Mouse (Mus musculus) ovary, postnatal 14 days (tissue): ENCODE data around the gene Clec4f.
"Not testable (repeated sequence)": the region's sequence is repeated elsewhere in the genome, so short reads cannot be mapped to it uniquely, and the experiment has no call there.

Experiments used
- DNase-seq: peaks from one replicate; pipeline ENCODE4 v3.0.0; 2022; ENCODE audit warnings: low spot score

Clec4f gene

DNA sequence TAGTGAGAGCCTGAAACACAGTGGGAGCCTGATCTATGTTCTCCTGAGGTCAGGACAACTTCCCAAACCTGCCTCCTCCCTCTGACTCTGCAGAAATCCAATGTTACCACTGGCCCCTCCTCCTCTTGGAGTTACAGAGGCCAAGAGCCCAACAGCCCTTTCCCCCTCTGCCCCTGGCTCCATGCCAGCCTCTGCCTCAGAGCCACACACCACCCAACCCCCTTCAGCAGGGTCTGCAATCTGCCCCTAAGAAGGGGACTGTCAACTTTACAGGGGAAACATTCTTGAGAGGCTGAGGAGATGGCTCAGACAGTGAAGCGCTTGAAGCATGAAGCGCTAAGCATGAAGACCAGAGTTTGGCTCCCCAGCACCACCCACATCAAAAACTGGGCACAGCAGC lies at the start of gene Clec4f:
Clec4f (minus strand) TSS at position 101 of the 400 bp plus-strand sequence.
- no peak for DNase-seq

GRCm38 (mm10) chr6:83704701-83705100 lies 48.7 kb upstream of the Clec4f start:
- no peak for DNase-seq

DNA sequence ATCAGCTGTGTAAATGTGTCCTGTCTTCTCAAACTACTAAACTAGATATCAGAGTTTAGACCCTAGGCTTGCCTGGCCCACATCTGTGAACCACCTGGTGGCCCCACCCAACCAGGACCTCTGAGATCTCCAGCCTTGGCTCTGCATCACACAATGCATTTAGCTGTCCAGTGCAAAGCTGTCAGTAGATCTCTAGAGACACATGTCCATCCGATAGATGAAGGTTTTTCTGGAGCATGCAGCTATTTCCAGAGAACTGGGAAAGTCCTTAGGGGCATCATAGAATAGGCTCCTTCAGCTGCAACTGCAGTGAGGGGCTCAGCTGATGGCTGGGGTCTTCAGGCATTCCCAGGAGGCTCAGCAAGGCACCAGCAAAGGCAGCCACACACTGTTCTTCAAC lies 48.3 kb upstream of the Clec4f start:
- DNase-seq, result no peak

DNA sequence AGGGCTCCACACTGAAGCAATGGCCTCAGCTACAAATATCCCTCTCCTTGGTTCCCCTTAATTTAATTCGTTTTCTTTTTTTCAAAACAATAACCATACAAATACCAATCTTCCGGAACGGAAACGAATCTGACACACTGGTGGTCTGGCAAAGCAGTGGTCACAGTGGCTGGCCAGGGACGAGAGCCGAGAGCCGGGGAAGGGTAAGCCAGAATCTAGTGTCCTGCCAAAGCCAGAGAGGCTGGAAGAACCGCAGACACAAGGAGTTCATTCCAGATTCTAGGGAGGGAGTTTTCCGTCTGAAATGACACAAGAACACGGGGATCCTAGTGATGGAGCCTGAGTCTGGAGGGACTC lies 47.7 kb upstream of the Clec4f start:
- no peak for DNase-seq

DNA sequence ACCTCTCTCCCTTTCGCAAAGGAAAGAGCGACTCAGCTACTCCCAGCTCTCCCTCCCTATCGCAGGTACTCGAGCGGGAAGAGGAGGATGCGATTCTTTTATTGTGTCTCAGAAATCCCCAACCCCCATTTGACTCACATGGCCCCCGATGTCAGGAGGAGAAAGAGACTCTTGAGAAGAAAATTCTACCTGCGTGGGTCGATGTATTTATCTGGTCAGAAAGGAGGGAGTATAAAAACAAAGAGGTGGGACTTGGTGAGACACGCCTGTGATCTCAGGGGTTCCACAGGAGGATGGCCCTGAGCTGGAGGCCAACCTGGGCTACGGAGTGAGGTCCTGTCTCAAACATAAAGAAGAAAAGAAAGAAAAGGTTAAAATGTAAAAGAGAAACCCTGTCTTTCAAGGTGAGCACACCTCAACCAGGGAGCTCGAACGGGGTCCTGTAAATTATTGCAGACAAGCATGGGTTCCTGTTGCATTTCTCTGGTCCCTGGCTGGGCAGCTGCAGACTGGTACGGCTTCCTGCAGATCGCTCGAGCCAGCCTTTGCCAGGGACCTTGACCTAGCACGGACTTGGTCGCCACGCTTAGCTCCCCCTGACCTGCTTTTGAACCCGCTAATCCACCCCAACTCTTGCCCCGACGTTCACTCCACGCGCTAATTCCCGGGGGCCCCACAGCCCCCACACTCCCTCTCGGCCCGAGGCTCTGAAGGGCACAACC lies 47.2 kb upstream of the Clec4f start:
- DNase-seq, result no peak

- DNase-seq, result no peak
These were observed 46.4 kb upstream of the Clec4f start for GRCm38 (mm10) chr6:83702146-83702999.

DNA sequence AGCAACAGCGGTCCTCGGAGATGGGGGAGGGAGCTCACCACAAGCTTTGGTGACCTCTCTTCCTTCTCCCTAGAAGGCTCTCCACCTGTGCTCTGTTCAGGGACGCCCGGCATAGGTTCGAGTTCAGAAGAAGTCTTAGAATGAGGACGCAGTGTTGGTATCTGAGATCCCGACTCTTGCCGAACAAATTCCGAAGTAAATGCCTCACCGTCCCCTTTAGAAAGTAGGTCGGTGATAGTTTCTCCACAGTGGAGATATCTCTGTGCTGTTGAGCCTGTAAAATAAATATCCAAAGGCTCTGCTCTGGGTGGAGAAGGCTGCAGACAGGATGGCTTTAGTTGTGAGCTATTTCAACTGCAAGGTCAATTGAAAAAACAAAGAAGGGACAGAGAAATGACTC lies 45.0 kb upstream of the Clec4f start:
- no peak for DNase-seq

- no peak for DNase-seq
These were observed 44.0 kb upstream of the Clec4f start for GRCm38 (mm10) chr6:83699971-83700370.

DNA sequence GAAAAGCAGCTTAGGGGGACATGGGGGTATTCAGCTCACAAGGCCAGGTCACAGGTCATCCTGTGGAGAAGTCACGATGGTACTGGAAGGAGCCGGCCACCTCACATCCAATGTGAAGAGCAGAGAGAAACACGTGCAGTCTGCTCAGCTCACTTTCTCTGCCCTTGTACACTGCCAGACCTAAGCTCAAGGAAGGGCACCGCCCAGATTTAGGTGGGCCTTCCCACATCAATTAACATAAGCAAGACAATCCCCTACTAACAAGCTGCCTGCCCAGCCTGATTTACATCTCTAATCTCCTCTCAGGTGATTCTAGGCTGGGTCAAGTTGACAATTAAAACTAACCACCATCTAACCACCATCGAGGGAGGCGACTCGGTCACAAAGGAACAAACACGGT lies 41.9 kb upstream of the Clec4f start:
- no peak for DNase-seq

DNA sequence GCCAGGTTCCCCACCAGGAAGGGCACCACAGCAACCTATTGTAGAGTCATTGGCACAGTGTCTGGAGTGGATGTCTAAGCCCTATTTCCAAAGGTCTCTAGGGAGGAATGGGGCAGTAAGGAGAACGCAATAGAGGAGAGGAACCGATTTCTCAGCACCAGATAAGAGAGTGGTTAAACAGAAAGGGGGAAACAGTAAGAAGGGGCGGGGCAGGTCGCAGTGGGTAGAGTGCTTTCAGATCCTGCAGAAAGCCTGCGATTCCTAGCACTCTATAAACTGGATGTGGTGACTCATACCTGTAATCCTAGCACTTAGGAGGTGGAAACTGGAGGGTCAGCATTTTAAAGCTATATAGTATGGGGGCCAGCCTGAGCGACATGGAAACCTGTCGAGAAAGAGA lies 40.7 kb upstream of the Clec4f start:
- no peak for DNase-seq

DNA sequence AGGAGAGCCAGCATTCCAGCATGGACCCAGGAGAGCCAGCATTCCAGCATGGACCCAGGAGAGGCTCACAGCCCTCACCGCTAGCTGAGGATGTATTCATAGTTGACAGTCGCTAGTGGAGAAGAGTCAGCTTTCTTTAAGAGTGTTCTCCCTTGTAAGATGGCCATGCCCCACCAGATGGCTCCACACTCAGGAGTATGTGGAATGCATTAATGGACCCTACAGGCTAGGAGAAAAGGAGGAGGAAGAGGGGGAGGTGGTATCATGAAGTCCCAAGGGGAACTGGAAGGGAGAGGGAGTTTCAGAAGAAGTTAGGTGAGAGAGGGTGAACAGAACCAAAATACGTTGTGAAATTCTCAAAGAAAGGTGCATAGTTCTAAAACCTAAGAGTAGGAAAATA lies 39.7 kb upstream of the Clec4f start:
- no peak for DNase-seq

GRCm38 (mm10) chr6:83693835-83694234 lies 37.8 kb upstream of the Clec4f start:
- no peak for DNase-seq

- DNase-seq, result no peak
These were observed 37.0 kb upstream of the Clec4f start for GRCm38 (mm10) chr6:83692962-83693361.

GRCm38 (mm10) chr6:83690936-83691335 lies 34.9 kb upstream of the Clec4f start:
- DNase-seq, result no peak

DNA sequence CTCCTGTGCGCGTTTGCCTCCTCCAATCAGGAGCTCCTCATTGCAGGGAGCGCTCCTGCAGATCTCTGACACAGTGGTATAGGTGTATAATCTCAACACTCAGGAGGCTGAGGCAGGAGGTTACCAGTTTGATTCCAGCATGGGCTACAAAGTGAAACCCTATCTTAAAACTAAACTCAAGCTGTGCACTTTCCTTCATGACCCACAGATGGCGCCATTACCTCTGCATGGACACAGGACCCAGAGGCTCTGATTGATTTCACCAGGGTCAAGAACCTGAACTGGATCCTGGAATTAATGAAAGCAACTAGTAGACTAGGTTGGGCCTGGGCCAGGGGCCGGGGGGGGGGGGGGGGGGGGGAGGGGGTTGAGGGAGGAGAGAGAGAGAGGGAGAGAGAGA lies 34.3 kb upstream of the Clec4f start:
- DNase-seq, result peak; percentile 40

- DNase-seq, result no peak
These were observed 33.4 kb upstream of the Clec4f start for GRCm38 (mm10) chr6:83689374-83689773.

GRCm38 (mm10) chr6:83677757-83678156 lies 21.8 kb upstream of the Clec4f start, which contains the start of gene Cd207:
Cd207 (minus strand) TSS chr6:83677857.
- no peak for DNase-seq

GRCm38 (mm10) chr6:83673395-83673794 lies 17.4 kb upstream of the Clec4f start:
- peak; percentile 55 for DNase-seq

- no peak for DNase-seq
These were observed 9.0 kb upstream of the Clec4f start for GRCm38 (mm10) chr6:83665009-83665408.

- DNase-seq, result no peak
These were observed 4.8 kb upstream of the Clec4f start for GRCm38 (mm10) chr6:83660821-83661220.

DNA sequence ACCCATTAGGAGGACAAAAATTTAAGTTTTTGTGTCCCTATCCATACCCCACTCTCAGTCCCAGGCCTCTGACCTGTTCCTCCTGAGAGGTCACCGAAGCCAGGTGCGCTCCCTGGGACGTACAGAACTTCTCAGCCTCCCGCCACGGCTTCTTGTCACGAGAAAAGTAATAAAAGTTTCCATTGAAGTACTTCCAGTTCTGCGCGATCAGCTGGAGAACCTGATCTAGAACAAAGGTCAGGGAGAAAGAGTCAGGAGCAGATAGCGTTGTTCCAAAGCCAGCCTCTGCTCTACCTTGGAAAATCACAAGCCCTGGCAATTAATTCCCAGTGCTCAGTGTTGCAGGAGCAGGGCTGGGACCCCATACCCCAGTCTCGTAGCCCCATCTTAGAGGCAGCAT lies 9.3 kb downstream of the Clec4f start:
- no peak for DNase-seq

DNA sequence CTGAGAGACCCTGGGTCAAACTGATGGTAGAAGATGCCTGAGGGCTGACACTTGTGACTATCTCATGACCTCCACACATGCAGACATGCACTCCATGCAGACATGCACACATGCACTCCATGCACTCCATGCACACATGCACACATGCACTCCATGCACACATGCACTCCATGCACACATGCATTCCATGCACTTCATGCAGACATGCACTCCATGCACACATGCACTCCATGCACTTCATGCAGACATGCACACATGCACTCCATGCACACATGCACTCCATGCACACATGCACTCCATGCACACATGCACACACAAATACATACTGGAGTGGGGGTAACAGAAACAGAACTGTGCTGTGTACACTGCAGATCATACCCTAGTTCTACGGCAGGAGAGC lies 20.7 kb downstream of the Clec4f start:
- DNase-seq, result no peak

DNA sequence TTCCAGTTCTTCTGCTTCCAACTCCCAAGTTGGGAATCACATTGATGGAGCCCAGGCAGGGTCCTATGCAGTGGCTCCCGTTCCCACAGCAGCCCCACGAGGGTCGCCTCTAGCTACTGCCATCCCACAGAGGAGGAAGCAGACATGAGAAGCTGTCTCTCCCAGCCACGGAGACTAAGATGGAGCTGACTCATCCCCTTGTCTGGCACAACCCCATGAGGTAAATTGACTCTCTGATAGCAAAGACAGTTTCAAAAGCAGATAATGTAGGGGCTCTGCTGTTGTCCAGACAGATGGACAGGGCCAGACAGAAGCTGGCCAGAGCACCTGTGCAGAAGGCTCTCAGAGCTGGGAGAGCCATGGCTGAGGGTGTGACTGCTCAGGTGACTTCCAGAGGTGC lies 21.4 kb downstream of the Clec4f start:
- DNase-seq, result not testable (repeated sequence)
